Mouse (Mus musculus) frontal cortex, postnatal 14 days (tissue): ENCODE results near the gene Defb36.
A peak's percentile ranks its signal among the peaks of the same experiment; 100 is the strongest.

Source experiments
- DNase-seq, 2 experiments: peaks; one replicate each; pipeline ENCODE4 v3.0.0; 2022; ENCODE audit warnings: low spot score in 2 of 2

Defb36 gene

GRCm38 (mm10) chr2:152622151-152622550, 18.0 kb downstream of the Defb36 start:
- DNase-seq: no peak

- no peak for DNase-seq
Observed at GRCm38 (mm10) chr2:152622953-152623352, 18.8 kb downstream of the Defb36 start, which contains the start of gene Defb25. TSS of gene Defb25 (minus strand) at chr2:152623053.

GRCm38 (mm10) chr2:152624566-152624965, 20.4 kb downstream of the Defb36 start:
- no peak for DNase-seq

GRCm38 (mm10) chr2:152625256-152625655, 21.1 kb downstream of the Defb36 start:
- DNase-seq: no peak

- DNase-seq: no peak
Observed at GRCm38 (mm10) chr2:152626774-152627591, 22.9 kb downstream of the Defb36 start, which contains the start of gene Rem1. TSS of gene Rem1 (plus strand) at chr2:152626951.

- DNase-seq: no peak
Observed at GRCm38 (mm10) chr2:152628066-152628465, 23.9 kb downstream of the Defb36 start.

- no peak for DNase-seq
Observed at GRCm38 (mm10) chr2:152629239-152629638, 25.1 kb downstream of the Defb36 start.

GRCm38 (mm10) chr2:152629904-152630303, 25.8 kb downstream of the Defb36 start:
- no peak for DNase-seq

- DNase-seq: no peak
Observed at GRCm38 (mm10) chr2:152633334-152633733, 29.2 kb downstream of the Defb36 start.

GRCm38 (mm10) chr2:152634311-152634710, 30.2 kb downstream of the Defb36 start:
- no peak for DNase-seq

- no peak for DNase-seq
Observed at GRCm38 (mm10) chr2:152636246-152637005, 32.3 kb downstream of the Defb36 start.

- DNase-seq: no peak
Observed at GRCm38 (mm10) chr2:152637006-152637322, 32.8 kb downstream of the Defb36 start.

GRCm38 (mm10) chr2:152637381-152637780, 33.3 kb downstream of the Defb36 start:
- DNase-seq: no peak

GRCm38 (mm10) chr2:152638865-152639264, 34.7 kb downstream of the Defb36 start:
- no peak for DNase-seq

GRCm38 (mm10) chr2:152639406-152640113, 35.4 kb downstream of the Defb36 start:
- DNase-seq: no peak

- no peak for DNase-seq
Observed at GRCm38 (mm10) chr2:152652901-152653620, 48.9 kb downstream of the Defb36 start.

GRCm38 (mm10) chr2:152653874-152654715, 50.0 kb downstream of the Defb36 start:
- peak; percentile 59 to 80 for DNase-seq

- DNase-seq: no peak
Observed at GRCm38 (mm10) chr2:152657398-152657797, 53.3 kb downstream of the Defb36 start.

- DNase-seq: no peak
Observed at GRCm38 (mm10) chr2:152661163-152661562, 57.0 kb downstream of the Defb36 start.
